Mouse (Mus musculus) intestine, embryonic 14.5 days (tissue): ENCODE measurements around the gene Uox. TPM values are rescaled to one million over a fixed set of nuclear protein-coding genes. Genes with fewer than 3 reads are reported as not detected.

Experiments used
- ATAC-seq: fragments of 200-750 bp; cut with Nextera tagmentation; replicated peaks from 2 replicates; pipeline ENCODE4 v1.8.0; 2017; ENCODE audit warnings: low read depth, moderate number of reproducible peaks, moderate TSS enrichment, moderate library complexity; ENCODE audit not compliant: low FRiP score, low TSS enrichment
- DNase-seq: peaks from one replicate; pipeline ENCODE4 v3.0.0-alpha.2; 2018; ENCODE audit warnings: low spot score
- H3K27ac ChIP-seq: fragments of 300-500 bp; sonication (generic); 2 replicates; pipeline ENCODE4 v1.5.1; 2014; ENCODE audit warnings: low read depth, mild to moderate bottlenecking, control low read depth
- H3K27me3 ChIP-seq: fragments of 300-500 bp; sonication (generic); replicated peaks from 2 replicates; pipeline ENCODE4 v1.6.1; 2014; ENCODE audit warnings: low read length, control low read depth; ENCODE audit not compliant: control insufficient read depth, insufficient read depth
- H3K36me3 ChIP-seq: fragments of 300-500 bp; sonication (generic); 2 replicates; pipeline ENCODE4 v1.6.1; 2014; ENCODE audit warnings: low read length, control low read depth; ENCODE audit not compliant: control insufficient read depth, insufficient read depth
- H3K4me1 ChIP-seq: fragments of 300-500 bp; sonication (generic); replicated peaks from 2 replicates; pipeline ENCODE4 v1.6.1; 2014; ENCODE audit warnings: low read length, control low read depth, mixed read lengths; ENCODE audit not compliant: control insufficient read depth, insufficient read depth
- H3K4me2 ChIP-seq: fragments of 300-500 bp; sonication (generic); 2 replicates; pipeline ENCODE4 v1.6.1; 2014; ENCODE audit warnings: low read length
- H3K4me3 ChIP-seq: fragments of 300-500 bp; sonication (generic); 2 replicates; pipeline ENCODE4 v1.5.1; 2014; ENCODE audit warnings: low read depth, low read length, control low read depth, mixed read lengths
- H3K9ac ChIP-seq: fragments of 300-500 bp; sonication (generic); 2 replicates; pipeline ENCODE4 v1.6.1; 2014; ENCODE audit warnings: mild to moderate bottlenecking, low read length
- H3K9me3 ChIP-seq: fragments of 300-500 bp; sonication (generic); 2 replicates; pipeline ENCODE4 v1.6.1; 2016; ENCODE audit warnings: low read length, control low read depth; ENCODE audit not compliant: control insufficient read depth
- WGBS: fragments of 180-500 bp; shearing (Covaris S2); extraction: QIAGEN DNeasy Blood & Tissue Kit; methylation state at CpG from one replicate; pipeline ENCODE4 v1.1.7; 2014; 5-methylcytosine and 5-hydroxymethylcytosine counted together
- polyA plus RNA-seq: library from polyadenylated mRNA; unstranded; fragments of >200 nt; fragmentation: Nextera tagmentation; extraction: Ambion mirVana; gene quantifications from 2 replicates; pipeline ENCODE4 v1.2.1, GENCODE M21; 2014

Uox gene
- polyA plus RNA-seq, 1 experiment from 2014 or later: not detected

GRCm38 (mm10) chr3:146621966-146622365, 51.7 kb downstream of the Uox start:
- H3K36me3 ChIP-seq: no peaks in the 10 kb centered on the region

GRCm38 (mm10) chr3:146625766-146626165, 55.5 kb downstream of the Uox start:
- no peak for DNase-seq
- H3K27ac ChIP-seq: no peak overlapping the region
- no peaks in the 10 kb centered on the region for H3K36me3 ChIP-seq
- H3K4me3 ChIP-seq: no peak overlapping the region
- no peaks in the 10 kb centered on the region for H3K27me3 ChIP-seq
- H3K9ac ChIP-seq: no peak overlapping the region
- 77% methylated on average over 4 of the region's 4 CpGs for WGBS
- no peak overlapping the region for H3K4me2 ChIP-seq
- H3K4me1 ChIP-seq: no peaks in the 10 kb centered on the region
- ATAC-seq: no peak
- H3K9me3 ChIP-seq: no peaks in the 10 kb centered on the region

More at GRCm38 (mm10) chr3:146621966-146622365, 51.7 kb downstream of the Uox start:
- DNase-seq: no peak
- Histone ChIP-seq H3K27me3 (no peaks in the 10 kb centered on the region), H3K4me3 (no peak overlapping the region), H3K27ac (no peak overlapping the region), H3K9ac (no peak overlapping the region), H3K4me1 (no peaks in the 10 kb centered on the region), H3K9me3 (no peaks in the 10 kb centered on the region), H3K4me2 (no peak overlapping the region)
- WGBS: 88% methylated on average over 11 of the region's 11 CpGs
- ATAC-seq: no peak

GRCm38 (mm10) chr3:146628227-146628982, 58.2 kb downstream of the Uox start:
- Histone ChIP-seq H3K36me3 (no peaks in the 10 kb centered on the region), H3K9me3 (no peaks in the 10 kb centered on the region), H3K4me3 (no peak overlapping the region), H3K4me2 (no peak overlapping the region), H3K27me3 (no peaks in the 10 kb centered on the region), H3K9ac (no peak overlapping the region), H3K27ac (no peak overlapping the region), H3K4me1 (no peaks in the 10 kb centered on the region)
- 78% methylated on average over 8 of the region's 8 CpGs for WGBS
- no peak for DNase-seq
- no peak for ATAC-seq

- DNase-seq: no peak
- Histone ChIP-seq H3K4me1 (no peaks in the 10 kb centered on the region), H3K27ac (no peak overlapping the region), H3K4me3 (no peak overlapping the region), H3K36me3 (no peaks in the 10 kb centered on the region), H3K27me3 (no peaks in the 10 kb centered on the region), H3K9me3 (no peaks in the 10 kb centered on the region), H3K9ac (no peak overlapping the region), H3K4me2 (no peak overlapping the region)
- 85% methylated on average over 5 of the region's 5 CpGs for whole genome bisulfite sequencing
- ATAC-seq: no peak
These were observed 62.3 kb downstream of the Uox start for GRCm38 (mm10) chr3:146632506-146632905.

GRCm38 (mm10) chr3:146641818-146642427, 71.7 kb downstream of the Uox start:
- ATAC-seq: no peak

GRCm38 (mm10) chr3:146649311-146649894, 79.2 kb downstream of the Uox start:
- no peaks in the 10 kb centered on the region for H3K9me3 ChIP-seq
- ATAC-seq (no peak), DNase-seq (no peak)
- H3K36me3 ChIP-seq: no peaks in the 10 kb centered on the region
- H3K4me2 ChIP-seq: no peak overlapping the region
- H3K4me1 ChIP-seq: no peaks in the 10 kb centered on the region
- H3K4me3 ChIP-seq: no peak overlapping the region
- H3K27me3 ChIP-seq: no peaks in the 10 kb centered on the region
- 74% methylated on average over 10 of the region's 10 CpGs for WGBS
- no peak overlapping the region for H3K9ac ChIP-seq
- no peak overlapping the region for H3K27ac ChIP-seq

More at GRCm38 (mm10) chr3:146641818-146642427, 71.7 kb downstream of the Uox start:
- H3K4me2 ChIP-seq: no peak overlapping the region
- DNase-seq: no peak
- H3K36me3 ChIP-seq: no peaks in the 10 kb centered on the region
- H3K27ac ChIP-seq: no peak overlapping the region
- H3K4me1 ChIP-seq: no peaks in the 10 kb centered on the region
- no peaks in the 10 kb centered on the region for H3K27me3 ChIP-seq
- H3K9ac ChIP-seq: no peak overlapping the region
- WGBS: 46% methylated on average over 4 of the region's 4 CpGs
- no peak overlapping the region for H3K4me3 ChIP-seq
- no peaks in the 10 kb centered on the region for H3K9me3 ChIP-seq

GRCm38 (mm10) chr3:146650716-146651115, 80.5 kb downstream of the Uox start:
- Histone ChIP-seq H3K9me3 (no peaks in the 10 kb centered on the region), H3K4me2 (no peak overlapping the region), H3K27me3 (no peaks in the 10 kb centered on the region), H3K4me3 (no peak overlapping the region), H3K36me3 (no peaks in the 10 kb centered on the region), H3K27ac (no peak overlapping the region), H3K9ac (no peak overlapping the region), H3K4me1 (no peaks in the 10 kb centered on the region)
- WGBS: 83% methylated on average over 10 of the region's 10 CpGs
- ATAC-seq: no peak
- no peak for DNase-seq

GRCm38 (mm10) chr3:146651217-146651616, 81.0 kb downstream of the Uox start, which contains the start of gene 4930503B20Rik:
Gene 4930503B20Rik (minus strand): TSS chr3:146651317.
- no peak for DNase-seq

More at GRCm38 (mm10) chr3:146651217-146651616, 81.0 kb downstream of the Uox start, which contains the start of gene 4930503B20Rik:
- Histone ChIP-seq H3K4me2 (no peak within 1 kb of the TSS), H3K4me1 (no peaks in the 10 kb centered on the region), H3K27me3 (no peaks in the 10 kb centered on the region), H3K27ac (no peak within 1 kb of the TSS), H3K9me3 (no peaks in the 10 kb centered on the region), H3K36me3 (no peaks in the 10 kb centered on the region), H3K9ac (no peak within 1 kb of the TSS), H3K4me3 (no peak within 1 kb of the TSS)
- 82% methylated on average over 3 of the region's 3 CpGs for WGBS
- no peak for ATAC-seq
